Mouse (Mus musculus): ENCODE measurements at regions not wholly inside any gene's neighbourhood (a gene's known extent, or its start where the extent isn't known, plus 50 kb on each side); places are given as distances from the start of the nearest gene placed in this dataset.

- H3K4me1 ChIP-seq (replicated peaks; ENCODE audit: control insufficient read depth, insufficient read depth, low read length), result no peaks in the 10 kb centered on the region
- no peak overlapping the region for H3K4me3 ChIP-seq (ENCODE audit: low read length)
- no peaks in the 10 kb centered on the region for H3K27me3 ChIP-seq (ENCODE audit: control insufficient read depth, insufficient read depth, low read depth, low read length)
- H3K36me3 ChIP-seq (ENCODE audit: control insufficient read depth, insufficient read depth, low read length), result no peaks in the 10 kb centered on the region
- H3K9ac ChIP-seq (ENCODE audit: low read length), result no peak overlapping the region
- H3K27ac ChIP-seq (ENCODE audit: low read length), result no peak overlapping the region
- 26% methylated on average over 14 of the region's 14 CpGs for WGBS
- no peaks in the 10 kb centered on the region for H3K9me3 ChIP-seq (ENCODE audit: control insufficient read depth, low read length)
- H3K4me2 ChIP-seq (ENCODE audit: low read depth, low read length), result no peak overlapping the region
- no peak for ATAC-seq (ENCODE audit: low read depth)
Measured at GRCm38 (mm10) chr16:5536515-5536972, 280.8 kb upstream of the Eef2kmt start.

- no peak overlapping the region for H3K9ac ChIP-seq (ENCODE audit: low read length)
- no peaks in the 10 kb centered on the region for H3K36me3 ChIP-seq (ENCODE audit: control insufficient read depth, insufficient read depth, low read length)
- H3K4me1 ChIP-seq (replicated peaks; ENCODE audit: control insufficient read depth, insufficient read depth, low read length), result no peaks in the 10 kb centered on the region
- H3K27ac ChIP-seq (ENCODE audit: low read length), result no peak overlapping the region
- 30% methylated on average over 8 of the region's 8 CpGs for WGBS
- H3K4me2 ChIP-seq (ENCODE audit: low read depth, low read length), result no peak overlapping the region
- H3K27me3 ChIP-seq (ENCODE audit: control insufficient read depth, insufficient read depth, low read depth, low read length), result no peaks in the 10 kb centered on the region
- no peaks in the 10 kb centered on the region for H3K9me3 ChIP-seq (ENCODE audit: control insufficient read depth, low read length)
- no peak overlapping the region for H3K4me3 ChIP-seq (ENCODE audit: low read length)
- no peak for ATAC-seq (ENCODE audit: low read depth)
Measured at GRCm38 (mm10) chr16:5535414-5535813, 279.6 kb upstream of the Eef2kmt start.

GRCm38 (mm10) chr16:5534862-5535261, 279.1 kb upstream of the Eef2kmt start:
- no peak for ATAC-seq (ENCODE audit: low read depth)
- 43% methylated on average over 5 of the region's 5 CpGs for WGBS

GRCm38 (mm10) chr16:5534385-5534784, 278.6 kb upstream of the Eef2kmt start:
- ATAC-seq (ENCODE audit: low read depth), result no peak
- Histone ChIP-seq H3K36me3 (ENCODE audit: control insufficient read depth, insufficient read depth, low read length) (no peaks in the 10 kb centered on the region), H3K27me3 (ENCODE audit: control insufficient read depth, insufficient read depth, low read depth, low read length) (no peaks in the 10 kb centered on the region), H3K27ac (ENCODE audit: low read length) (no peak overlapping the region), H3K9ac (ENCODE audit: low read length) (no peak overlapping the region), H3K4me1 (replicated peaks; ENCODE audit: control insufficient read depth, insufficient read depth, low read length) (no peaks in the 10 kb centered on the region), H3K9me3 (ENCODE audit: control insufficient read depth, low read length) (no peaks in the 10 kb centered on the region), H3K4me2 (ENCODE audit: low read depth, low read length) (no peak overlapping the region), H3K4me3 (ENCODE audit: low read length) (no peak overlapping the region)
- 42% methylated on average over 3 of the region's 3 CpGs for WGBS

More at GRCm38 (mm10) chr16:5534862-5535261, 279.1 kb upstream of the Eef2kmt start:
- H3K36me3 ChIP-seq (ENCODE audit: control insufficient read depth, insufficient read depth, low read length), result no peaks in the 10 kb centered on the region
- no peaks in the 10 kb centered on the region for H3K27me3 ChIP-seq (ENCODE audit: control insufficient read depth, insufficient read depth, low read depth, low read length)
- no peak overlapping the region for H3K9ac ChIP-seq (ENCODE audit: low read length)
- no peaks in the 10 kb centered on the region for H3K9me3 ChIP-seq (ENCODE audit: control insufficient read depth, low read length)
- no peak overlapping the region for H3K4me2 ChIP-seq (ENCODE audit: low read depth, low read length)
- H3K4me3 ChIP-seq (ENCODE audit: low read length), result no peak overlapping the region
- no peak overlapping the region for H3K27ac ChIP-seq (ENCODE audit: low read length)
- H3K4me1 ChIP-seq (replicated peaks; ENCODE audit: control insufficient read depth, insufficient read depth, low read length), result no peaks in the 10 kb centered on the region

- ATAC-seq (ENCODE audit: low read depth), result no peak
- H3K36me3 ChIP-seq (ENCODE audit: control insufficient read depth, insufficient read depth, low read length), result no peaks in the 10 kb centered on the region
- no peak overlapping the region for H3K4me2 ChIP-seq (ENCODE audit: low read depth, low read length)
- H3K4me1 ChIP-seq (replicated peaks; ENCODE audit: control insufficient read depth, insufficient read depth, low read length), result 0 out of 2 replicates have a peak, but pooled peaks cover 2% of the 10 kb centered on the region
- no peak overlapping the region for H3K27ac ChIP-seq (ENCODE audit: low read length)
- H3K4me3 ChIP-seq (ENCODE audit: low read length), result no peak overlapping the region
- H3K27me3 ChIP-seq (ENCODE audit: control insufficient read depth, insufficient read depth, low read depth, low read length), result no peaks in the 10 kb centered on the region
- 74% methylated on average over 3 of the region's 3 CpGs for WGBS
- H3K9me3 ChIP-seq (ENCODE audit: control insufficient read depth, low read length), result no peaks in the 10 kb centered on the region
- H3K9ac ChIP-seq (ENCODE audit: low read length), result no peak overlapping the region
Measured at GRCm38 (mm10) chr16:5532281-5532680, 276.5 kb upstream of the Eef2kmt start.

- no peak overlapping the region for H3K4me3 ChIP-seq (ENCODE audit: low read length)
- H3K4me1 ChIP-seq (replicated peaks; ENCODE audit: control insufficient read depth, insufficient read depth, low read length), result 0 out of 2 replicates have a peak, but pooled peaks cover 2% of the 10 kb centered on the region
- no peak for ATAC-seq (ENCODE audit: low read depth)
- no peak overlapping the region for H3K4me2 ChIP-seq (ENCODE audit: low read depth, low read length)
- no peaks in the 10 kb centered on the region for H3K36me3 ChIP-seq (ENCODE audit: control insufficient read depth, insufficient read depth, low read length)
- no peaks in the 10 kb centered on the region for H3K27me3 ChIP-seq (ENCODE audit: control insufficient read depth, insufficient read depth, low read depth, low read length)
- H3K9ac ChIP-seq (ENCODE audit: low read length), result no peak overlapping the region
- no peak overlapping the region for H3K27ac ChIP-seq (ENCODE audit: low read length)
- 56% methylated on average over 2 of the region's 2 CpGs for WGBS
- H3K9me3 ChIP-seq (ENCODE audit: control insufficient read depth, low read length), result no peaks in the 10 kb centered on the region
Measured at GRCm38 (mm10) chr16:5529823-5530222, 274.0 kb upstream of the Eef2kmt start.

- Histone ChIP-seq H3K9ac (ENCODE audit: low read length) (no peak overlapping the region), H3K9me3 (ENCODE audit: control insufficient read depth, low read length) (no peaks in the 10 kb centered on the region), H3K4me1 (replicated peaks; ENCODE audit: control insufficient read depth, insufficient read depth, low read length) (0 out of 2 replicates have a peak, but pooled peaks cover 2% of the 10 kb centered on the region), H3K27ac (ENCODE audit: low read length) (no peak overlapping the region), H3K4me3 (ENCODE audit: low read length) (no peak overlapping the region), H3K4me2 (ENCODE audit: low read depth, low read length) (no peak overlapping the region), H3K36me3 (ENCODE audit: control insufficient read depth, insufficient read depth, low read length) (no peaks in the 10 kb centered on the region), H3K27me3 (ENCODE audit: control insufficient read depth, insufficient read depth, low read depth, low read length) (no peaks in the 10 kb centered on the region)
- WGBS, result 19% methylated on average over 4 of the region's 4 CpGs
- peak; percentile 85 for ATAC-seq (ENCODE audit: low read depth)
Measured at GRCm38 (mm10) chr16:5527936-5528335, 272.2 kb upstream of the Eef2kmt start.

- Histone ChIP-seq H3K27me3 (ENCODE audit: control insufficient read depth, insufficient read depth, low read depth, low read length) (no peaks in the 10 kb centered on the region), H3K4me1 (replicated peaks; ENCODE audit: control insufficient read depth, insufficient read depth, low read length) (0 out of 2 replicates have a peak, but pooled peaks cover 2% of the 10 kb centered on the region), H3K27ac (ENCODE audit: low read length) (no peak overlapping the region), H3K36me3 (ENCODE audit: control insufficient read depth, insufficient read depth, low read length) (no peaks in the 10 kb centered on the region), H3K4me2 (ENCODE audit: low read depth, low read length) (no peak overlapping the region), H3K9me3 (ENCODE audit: control insufficient read depth, low read length) (no peaks in the 10 kb centered on the region), H3K4me3 (ENCODE audit: low read length) (no peak overlapping the region), H3K9ac (ENCODE audit: low read length) (no peak overlapping the region)
- no peak for ATAC-seq (ENCODE audit: low read depth)
- WGBS, result 73% methylated on average over 5 of the region's 5 CpGs
Measured at GRCm38 (mm10) chr16:5524375-5524774, 268.6 kb upstream of the Eef2kmt start.

GRCm38 (mm10) chr16:5523402-5524021, 267.7 kb upstream of the Eef2kmt start:
- Histone ChIP-seq H3K4me3 (ENCODE audit: low read length) (no peak overlapping the region), H3K9ac (ENCODE audit: low read length) (no peak overlapping the region), H3K36me3 (ENCODE audit: control insufficient read depth, insufficient read depth, low read length) (no peaks in the 10 kb centered on the region), H3K4me1 (replicated peaks; ENCODE audit: control insufficient read depth, insufficient read depth, low read length) (0 out of 2 replicates have a peak, but pooled peaks cover 2% of the 10 kb centered on the region), H3K27ac (ENCODE audit: low read length) (no peak overlapping the region), H3K4me2 (ENCODE audit: low read depth, low read length) (no peak overlapping the region), H3K27me3 (ENCODE audit: control insufficient read depth, insufficient read depth, low read depth, low read length) (no peaks in the 10 kb centered on the region), H3K9me3 (ENCODE audit: control insufficient read depth, low read length) (no peaks in the 10 kb centered on the region)
- ATAC-seq (ENCODE audit: low read depth), result no peak
- 81% methylated on average over 7 of the region's 7 CpGs for WGBS

Measured in lung, embryonic 16.5 days (tissue).